Mouse (Mus musculus): Measurements from ENCODE around the gene Rpusd1.
"Not testable (repeated sequence)": the region's sequence is repeated elsewhere in the genome, so short reads cannot be mapped to it uniquely, and the experiment has no call there.

Gene Rpusd1

GRCm38 (mm10) chr17:25738861-25739260 lies 11.4 kb downstream of the Rpusd1 start:
- no peak for DNase-seq (ENCODE audit: low spot score)

- not testable (repeated sequence) for DNase-seq (ENCODE audit: low spot score)
These were observed 14.0 kb downstream of the Rpusd1 start for GRCm38 (mm10) chr17:25741471-25741870.

- DNase-seq (ENCODE audit: low spot score): no peak
These were observed 16.4 kb downstream of the Rpusd1 start for GRCm38 (mm10) chr17:25743831-25744230.

GRCm38 (mm10) chr17:25744311-25744710 lies 16.8 kb downstream of the Rpusd1 start:
- DNase-seq (ENCODE audit: low spot score): no peak

- no peak for DNase-seq (ENCODE audit: low spot score)
These were observed 20.8 kb downstream of the Rpusd1 start for GRCm38 (mm10) chr17:25748238-25748637.

GRCm38 (mm10) chr17:25749314-25749713 lies 21.8 kb downstream of the Rpusd1 start:
- no peak for DNase-seq (ENCODE audit: low spot score)

GRCm38 (mm10) chr17:25751446-25751845 lies 24.0 kb downstream of the Rpusd1 start:
- DNase-seq (ENCODE audit: low spot score): no peak

- DNase-seq (ENCODE audit: low spot score): no peak
These were observed 26.8 kb downstream of the Rpusd1 start, which contains the start of gene Msln for GRCm38 (mm10) chr17:25754241-25754640. Gene Msln (minus strand): TSS chr17:25754378.

GRCm38 (mm10) chr17:25755086-25755485 lies 27.6 kb downstream of the Rpusd1 start:
- DNase-seq (ENCODE audit: low spot score): no peak

GRCm38 (mm10) chr17:25755627-25756377 lies 28.3 kb downstream of the Rpusd1 start:
- DNase-seq (ENCODE audit: low spot score): no peak

GRCm38 (mm10) chr17:25756378-25757242 lies 29.1 kb downstream of the Rpusd1 start:
- no peak for DNase-seq (ENCODE audit: low spot score)

- no peak for DNase-seq (ENCODE audit: low spot score)
These were observed 30.2 kb downstream of the Rpusd1 start for GRCm38 (mm10) chr17:25757691-25758090.

GRCm38 (mm10) chr17:25760148-25760547 lies 32.7 kb downstream of the Rpusd1 start:
- DNase-seq (ENCODE audit: low spot score): no peak

GRCm38 (mm10) chr17:25761561-25761970 lies 34.1 kb downstream of the Rpusd1 start:
- peak; percentile 45 for DNase-seq (ENCODE audit: low spot score)

- no peak for DNase-seq (ENCODE audit: low spot score)
These were observed 35.1 kb downstream of the Rpusd1 start for GRCm38 (mm10) chr17:25762591-25762990.

- peak; percentile 20 for DNase-seq (ENCODE audit: low spot score)
These were observed 38.4 kb downstream of the Rpusd1 start for GRCm38 (mm10) chr17:25765886-25766285.

GRCm38 (mm10) chr17:25769331-25769730 lies 41.9 kb downstream of the Rpusd1 start:
- no peak for DNase-seq (ENCODE audit: low spot score)

GRCm38 (mm10) chr17:25773549-25774120 lies 46.2 kb downstream of the Rpusd1 start, which contains the start of gene Narfl:
Gene Narfl (plus strand): TSS chr17:25773776.
- DNase-seq (ENCODE audit: low spot score): peak; percentile 99

GRCm38 (mm10) chr17:25775318-25776062 lies 48.0 kb downstream of the Rpusd1 start:
- DNase-seq (ENCODE audit: low spot score): no peak

GRCm38 (mm10) chr17:25777948-25778347 lies 50.5 kb downstream of the Rpusd1 start:
- no peak for DNase-seq (ENCODE audit: low spot score)

Measured in embryo, embryonic 10 days (tissue).